Mouse (Mus musculus): ENCODE data around the gene Ugt2a2. TPM values are rescaled to one million over a fixed set of nuclear protein-coding genes. Genes with fewer than 3 reads are reported as not detected.
"Not testable (repeated sequence)": the region's sequence is repeated elsewhere in the genome, so short reads cannot be mapped to it uniquely, and the experiment has no call there.

Gene Ugt2a2
- polyA plus RNA-seq (2015; fragmentation: Nextera tagmentation; extraction: Ambion mirVana), result not detected in 2 replicates

- H3K9ac ChIP-seq (ENCODE audit: low read depth, low read length), result no peak within 1 kb of the TSS
- no peak within 1 kb of the TSS for H3K4me2 ChIP-seq (ENCODE audit: low read depth, low read length)
- no peaks in the 10 kb centered on the region for H3K4me1 ChIP-seq (ENCODE audit: control insufficient read depth, insufficient read depth, low read length)
- no peak within 1 kb of the TSS for H3K4me3 ChIP-seq (ENCODE audit: low read length)
- H3K27me3 ChIP-seq (replicated peaks; ENCODE audit: control insufficient read depth, insufficient read depth, low read length), result no peaks in the 10 kb centered on the region
- no peaks in the 10 kb centered on the region for H3K9me3 ChIP-seq (ENCODE audit: control insufficient read depth, low read length)
- H3K27ac ChIP-seq (ENCODE audit: low read length), result no peak within 1 kb of the TSS
- H3K36me3 ChIP-seq (ENCODE audit: control insufficient read depth, insufficient read depth, low read length), result no peaks in the 10 kb centered on the region
- 79% methylated on average over 5 of the region's 5 CpGs for WGBS
- ATAC-seq, result no peak
These were observed at the start of gene Ugt2a2 for GRCm38 (mm10) chr5:87482160-87482559. Ugt2a2 (minus strand) TSS chr5:87482260.

- 81% methylated on average over 2 of the region's 2 CpGs for WGBS
- H3K36me3 ChIP-seq (ENCODE audit: control insufficient read depth, insufficient read depth, low read length); H3K27ac ChIP-seq (ENCODE audit: low read length); H3K9me3 ChIP-seq (ENCODE audit: control insufficient read depth, low read length); H3K27me3 ChIP-seq (replicated peaks; ENCODE audit: control insufficient read depth, insufficient read depth, low read length); H3K4me2 ChIP-seq (ENCODE audit: low read depth, low read length); H3K4me3 ChIP-seq (ENCODE audit: low read length); ATAC-seq; H3K9ac ChIP-seq (ENCODE audit: low read depth, low read length); H3K4me1 ChIP-seq (ENCODE audit: control insufficient read depth, insufficient read depth, low read length): not testable (repeated sequence)
These were observed 41.5 kb upstream of the Ugt2a2 start for GRCm38 (mm10) chr5:87523561-87523960.

GRCm38 (mm10) chr5:87505776-87506458 is 23.9 kb upstream of the Ugt2a2 start:
- no peaks in the 10 kb centered on the region for H3K9me3 ChIP-seq (ENCODE audit: control insufficient read depth, low read length)
- no peak overlapping the region for H3K4me3 ChIP-seq (ENCODE audit: low read length)
- H3K27me3 ChIP-seq (replicated peaks; ENCODE audit: control insufficient read depth, insufficient read depth, low read length), result no peaks in the 10 kb centered on the region
- ATAC-seq, result no peak
- WGBS, result 65% methylated on average over 4 of the region's 4 CpGs
- H3K27ac ChIP-seq (ENCODE audit: low read length), result no peak overlapping the region
- no peak overlapping the region for H3K9ac ChIP-seq (ENCODE audit: low read depth, low read length)
- H3K4me1 ChIP-seq (ENCODE audit: control insufficient read depth, insufficient read depth, low read length), result no peaks in the 10 kb centered on the region
- H3K36me3 ChIP-seq (ENCODE audit: control insufficient read depth, insufficient read depth, low read length), result no peaks in the 10 kb centered on the region
- H3K4me2 ChIP-seq (ENCODE audit: low read depth, low read length), result no peak overlapping the region

- WGBS, result 79% methylated on average over 1 of the region's 1 CpGs
- no peaks in the 10 kb centered on the region for H3K4me1 ChIP-seq (ENCODE audit: control insufficient read depth, insufficient read depth, low read length)
- H3K27ac ChIP-seq (ENCODE audit: low read length), result no peak overlapping the region
- no peak for ATAC-seq
- no peaks in the 10 kb centered on the region for H3K36me3 ChIP-seq (ENCODE audit: control insufficient read depth, insufficient read depth, low read length)
- no peaks in the 10 kb centered on the region for H3K27me3 ChIP-seq (replicated peaks; ENCODE audit: control insufficient read depth, insufficient read depth, low read length)
- H3K9ac ChIP-seq (ENCODE audit: low read depth, low read length), result no peak overlapping the region
- H3K9me3 ChIP-seq (ENCODE audit: control insufficient read depth, low read length), result no peaks in the 10 kb centered on the region
- H3K4me3 ChIP-seq (ENCODE audit: low read length), result no peak overlapping the region
- no peak overlapping the region for H3K4me2 ChIP-seq (ENCODE audit: low read depth, low read length)
These were observed 20.6 kb upstream of the Ugt2a2 start for GRCm38 (mm10) chr5:87502687-87503086.

GRCm38 (mm10) chr5:87499341-87499740 is 17.3 kb upstream of the Ugt2a2 start:
- no peak for ATAC-seq

GRCm38 (mm10) chr5:87498936-87499335 is 16.9 kb upstream of the Ugt2a2 start:
- ATAC-seq, result no peak
- H3K36me3 ChIP-seq (ENCODE audit: control insufficient read depth, insufficient read depth, low read length), result no peaks in the 10 kb centered on the region

More at GRCm38 (mm10) chr5:87499341-87499740, 17.3 kb upstream of the Ugt2a2 start:
- Histone ChIP-seq H3K27ac (ENCODE audit: low read length) (no peak overlapping the region), H3K9me3 (ENCODE audit: control insufficient read depth, low read length) (no peaks in the 10 kb centered on the region), H3K36me3 (ENCODE audit: control insufficient read depth, insufficient read depth, low read length) (no peaks in the 10 kb centered on the region), H3K4me3 (ENCODE audit: low read length) (no peak overlapping the region), H3K4me1 (ENCODE audit: control insufficient read depth, insufficient read depth, low read length) (no peaks in the 10 kb centered on the region), H3K9ac (ENCODE audit: low read depth, low read length) (no peak overlapping the region), H3K4me2 (ENCODE audit: low read depth, low read length) (no peak overlapping the region), H3K27me3 (replicated peaks; ENCODE audit: control insufficient read depth, insufficient read depth, low read length) (no peaks in the 10 kb centered on the region)

GRCm38 (mm10) chr5:87490771-87491170 is 8.7 kb upstream of the Ugt2a2 start, which contains the start of gene Ugt2a1:
Ugt2a1 (minus strand) TSS chr5:87490871.
- H3K4me3 ChIP-seq (ENCODE audit: low read length), result no peak within 1 kb of the TSS
- no peaks in the 10 kb centered on the region for H3K27me3 ChIP-seq (replicated peaks; ENCODE audit: control insufficient read depth, insufficient read depth, low read length)
- H3K27ac ChIP-seq (ENCODE audit: low read length), result no peak within 1 kb of the TSS
- 87% methylated on average over 1 of the region's 1 CpGs for WGBS
- H3K4me1 ChIP-seq (ENCODE audit: control insufficient read depth, insufficient read depth, low read length), result no peaks in the 10 kb centered on the region
- no peak within 1 kb of the TSS for H3K9ac ChIP-seq (ENCODE audit: low read depth, low read length)
- H3K36me3 ChIP-seq (ENCODE audit: control insufficient read depth, insufficient read depth, low read length), result no peaks in the 10 kb centered on the region
- no peak within 1 kb of the TSS for H3K4me2 ChIP-seq (ENCODE audit: low read depth, low read length)
- no peaks in the 10 kb centered on the region for H3K9me3 ChIP-seq (ENCODE audit: control insufficient read depth, low read length)
- no peak for ATAC-seq

More at GRCm38 (mm10) chr5:87498936-87499335, 16.9 kb upstream of the Ugt2a2 start:
- H3K4me1 ChIP-seq (ENCODE audit: control insufficient read depth, insufficient read depth, low read length), result no peaks in the 10 kb centered on the region
- H3K4me3 ChIP-seq (ENCODE audit: low read length), result no peak overlapping the region
- no peaks in the 10 kb centered on the region for H3K27me3 ChIP-seq (replicated peaks; ENCODE audit: control insufficient read depth, insufficient read depth, low read length)
- no peaks in the 10 kb centered on the region for H3K9me3 ChIP-seq (ENCODE audit: control insufficient read depth, low read length)
- H3K4me2 ChIP-seq (ENCODE audit: low read depth, low read length), result no peak overlapping the region
- no peak overlapping the region for H3K27ac ChIP-seq (ENCODE audit: low read length)
- H3K9ac ChIP-seq (ENCODE audit: low read depth, low read length), result no peak overlapping the region

GRCm38 (mm10) chr5:87486706-87487105 is 4.6 kb upstream of the Ugt2a2 start, which contains the start of gene Gm43638:
Gm43638 (minus strand) TSS chr5:87486806.
- not testable (repeated sequence) for H3K27me3 ChIP-seq (replicated peaks; ENCODE audit: control insufficient read depth, insufficient read depth, low read length); ATAC-seq; H3K27ac ChIP-seq (ENCODE audit: low read length); H3K4me2 ChIP-seq (ENCODE audit: low read depth, low read length); H3K36me3 ChIP-seq (ENCODE audit: control insufficient read depth, insufficient read depth, low read length); H3K4me1 ChIP-seq (ENCODE audit: control insufficient read depth, insufficient read depth, low read length); H3K9me3 ChIP-seq (ENCODE audit: control insufficient read depth, low read length); H3K4me3 ChIP-seq (ENCODE audit: low read length); H3K9ac ChIP-seq (ENCODE audit: low read depth, low read length)
- 82% methylated on average over 1 of the region's 1 CpGs for WGBS

GRCm38 (mm10) chr5:87458810-87459209 is 23.2 kb downstream of the Ugt2a2 start:
- Histone ChIP-seq H3K27ac (ENCODE audit: low read length) (no peak overlapping the region), H3K36me3 (ENCODE audit: control insufficient read depth, insufficient read depth, low read length) (no peaks in the 10 kb centered on the region), H3K9ac (ENCODE audit: low read depth, low read length) (no peak overlapping the region), H3K4me1 (ENCODE audit: control insufficient read depth, insufficient read depth, low read length) (no peaks in the 10 kb centered on the region), H3K9me3 (ENCODE audit: control insufficient read depth, low read length) (no peaks in the 10 kb centered on the region), H3K4me3 (ENCODE audit: low read length) (no peak overlapping the region), H3K27me3 (replicated peaks; ENCODE audit: control insufficient read depth, insufficient read depth, low read length) (no peaks in the 10 kb centered on the region), H3K4me2 (ENCODE audit: low read depth, low read length) (no peak overlapping the region)
- ATAC-seq, result no peak
- 69% methylated on average over 1 of the region's 1 CpGs for WGBS

GRCm38 (mm10) chr5:87457701-87458100 is 24.4 kb downstream of the Ugt2a2 start:
- no peak overlapping the region for H3K9ac ChIP-seq (ENCODE audit: low read depth, low read length)
- no peaks in the 10 kb centered on the region for H3K36me3 ChIP-seq (ENCODE audit: control insufficient read depth, insufficient read depth, low read length)
- H3K4me1 ChIP-seq (ENCODE audit: control insufficient read depth, insufficient read depth, low read length), result no peaks in the 10 kb centered on the region
- H3K4me2 ChIP-seq (ENCODE audit: low read depth, low read length), result no peak overlapping the region
- H3K4me3 ChIP-seq (ENCODE audit: low read length), result no peak overlapping the region
- H3K27me3 ChIP-seq (replicated peaks; ENCODE audit: control insufficient read depth, insufficient read depth, low read length), result no peaks in the 10 kb centered on the region
- no peaks in the 10 kb centered on the region for H3K9me3 ChIP-seq (ENCODE audit: control insufficient read depth, low read length)
- no peak overlapping the region for H3K27ac ChIP-seq (ENCODE audit: low read length)
- ATAC-seq, result peak; percentile 78

Measured in intestine, embryonic 16.5 days (tissue).